Mouse (Mus musculus): Measurements from ENCODE around the gene Ccdc86. TPM values are rescaled to one million over a fixed set of nuclear protein-coding genes. Genes with fewer than 3 reads are reported as not detected.

Gene Ccdc86
- total and polyA plus RNA-seq, 2 experiments from 2014 or later, result 6.8 to 16.6 TPM

DNA sequence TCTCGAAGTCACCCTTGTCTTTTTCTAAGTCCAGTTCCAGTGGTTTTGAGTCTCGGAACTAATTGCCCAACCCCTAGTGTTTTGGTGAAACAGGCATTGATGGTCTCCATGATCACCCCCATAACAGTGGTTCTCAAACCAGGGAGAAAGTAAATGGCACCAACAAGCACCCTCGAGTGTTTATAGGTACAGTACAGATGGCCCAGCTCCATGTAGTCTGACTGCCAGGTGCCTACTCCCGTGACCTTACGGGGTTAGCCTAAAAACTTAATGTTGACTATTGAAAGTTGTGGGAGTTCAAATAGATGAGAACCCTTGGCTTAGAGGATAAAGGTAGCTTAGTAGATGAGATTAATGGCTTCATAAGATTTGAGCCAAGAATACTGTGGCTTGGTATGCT, 48.0 kb downstream of the Ccdc86 start:
- H3K27ac ChIP-seq (ENCODE audit: low read depth, low read length), result no peak overlapping the region
- peaks cover 85% of the 10 kb centered on the region for H3K36me3 ChIP-seq (ENCODE audit: insufficient read depth)
- DNase-seq (no peak), ATAC-seq (no peak)
- peaks cover 9% of the 10 kb centered on the region for H3K4me1 ChIP-seq (ENCODE audit: insufficient read depth)
- H3K9me3 ChIP-seq (ENCODE audit: low read length), result no peaks in the 10 kb centered on the region
- WGBS, result 97% methylated on average over 5 of the region's 5 CpGs
- no peak overlapping the region for H3K9ac ChIP-seq
- H3K4me2 ChIP-seq (ENCODE audit: low read depth), result no peak overlapping the region
- no peak for TF ChIP-seq CTCF (IDR thresholded peaks at IDR 0.05; ENCODE audit: low read depth)
- H3K4me3 ChIP-seq (ENCODE audit: low read depth, low read length), result no peak overlapping the region
- H3K27me3 ChIP-seq (ENCODE audit: insufficient read depth, low read length), result no peaks in the 10 kb centered on the region

DNA sequence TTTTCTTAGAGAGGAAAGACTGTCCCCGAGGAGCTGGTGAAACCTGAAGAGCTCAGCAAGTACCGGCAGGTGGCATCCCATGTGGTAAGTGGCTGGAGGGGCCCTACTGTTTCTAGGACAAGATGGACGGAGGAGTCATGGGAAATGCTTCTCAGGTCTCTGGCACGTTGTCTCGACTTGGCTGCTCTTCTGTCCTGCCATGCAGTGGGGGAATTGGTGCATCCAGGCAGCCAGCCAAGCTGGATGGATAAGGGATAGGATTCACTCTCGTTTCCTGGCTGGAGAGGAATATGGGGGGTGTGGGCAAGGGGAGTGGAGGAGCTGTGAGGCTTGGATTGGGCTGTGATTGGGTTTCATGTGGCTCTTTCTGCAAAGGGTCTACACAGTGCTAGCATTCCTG, 48.8 kb downstream of the Ccdc86 start:
- DNase-seq, result no peak
- peaks cover 12% of the 10 kb centered on the region for H3K4me1 ChIP-seq (ENCODE audit: insufficient read depth)
- no peak overlapping the region for H3K4me3 ChIP-seq (ENCODE audit: low read depth, low read length)
- 67% methylated on average over 6 of the region's 6 CpGs for WGBS
- H3K4me2 ChIP-seq (ENCODE audit: low read depth), result no peak overlapping the region
- ATAC-seq, result no peak
- peaks cover 77% of the 10 kb centered on the region for H3K36me3 ChIP-seq (ENCODE audit: insufficient read depth)
- H3K27ac ChIP-seq (ENCODE audit: low read depth, low read length), result no peak overlapping the region
- H3K27me3 ChIP-seq (ENCODE audit: insufficient read depth, low read length), result no peaks in the 10 kb centered on the region
- no peak for TF ChIP-seq CTCF (IDR thresholded peaks at IDR 0.05; ENCODE audit: low read depth)
- H3K9ac ChIP-seq, result no peak overlapping the region
- no peaks in the 10 kb centered on the region for H3K9me3 ChIP-seq (ENCODE audit: low read length)

- Histone ChIP-seq H3K4me2 (ENCODE audit: low read depth) (no peak overlapping the region), H3K4me1 (ENCODE audit: insufficient read depth) (peaks cover 12% of the 10 kb centered on the region), H3K9ac (no peak overlapping the region), H3K9me3 (ENCODE audit: low read length) (no peaks in the 10 kb centered on the region), H3K27ac (ENCODE audit: low read depth, low read length) (no peak overlapping the region), H3K27me3 (ENCODE audit: insufficient read depth, low read length) (no peaks in the 10 kb centered on the region), H3K4me3 (ENCODE audit: low read depth, low read length) (no peak overlapping the region), H3K36me3 (ENCODE audit: insufficient read depth) (peaks cover 51% of the 10 kb centered on the region)
- 87% methylated on average over 8 of the region's 8 CpGs for WGBS
- no peak for DNase-seq
- no peak for TF ChIP-seq CTCF (IDR thresholded peaks at IDR 0.05; ENCODE audit: low read depth)
- no peak for ATAC-seq
Measured at GRCm38 (mm10) chr19:10897491-10897890, 51.6 kb downstream of the Ccdc86 start.

DNA sequence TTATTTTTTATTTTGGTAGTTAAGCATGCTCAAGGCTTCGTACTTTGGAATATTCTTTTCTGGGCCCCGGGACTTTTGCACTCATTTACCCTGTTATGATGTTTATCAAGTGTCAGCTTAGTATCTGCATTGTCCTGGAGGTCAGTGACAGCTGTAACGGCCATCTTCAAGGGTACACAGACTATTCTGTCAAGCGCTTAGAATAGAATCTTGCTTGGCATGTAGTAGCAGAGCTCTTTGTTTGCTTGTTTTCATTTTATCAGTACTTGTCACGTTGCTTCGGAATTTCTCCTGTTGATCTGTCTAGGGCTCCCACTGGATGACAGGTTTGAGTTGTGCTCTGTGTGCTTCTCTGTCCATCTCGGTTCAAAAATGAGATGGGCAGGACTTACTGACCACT, 52.2 kb downstream of the Ccdc86 start:
- 82% methylated on average over 7 of the region's 7 CpGs for WGBS
- Histone ChIP-seq H3K4me1 (ENCODE audit: insufficient read depth) (peaks cover 12% of the 10 kb centered on the region), H3K36me3 (ENCODE audit: insufficient read depth) (peaks cover 44% of the 10 kb centered on the region), H3K4me3 (ENCODE audit: low read depth, low read length) (no peak overlapping the region; the same call in 1 of the 2 replicates), H3K27ac (ENCODE audit: low read depth, low read length) (no peak overlapping the region), H3K9me3 (ENCODE audit: low read length) (no peaks in the 10 kb centered on the region), H3K27me3 (ENCODE audit: insufficient read depth, low read length) (no peaks in the 10 kb centered on the region), H3K4me2 (ENCODE audit: low read depth) (peak overlapping the region; percentile 79), H3K9ac (peak overlapping the region; percentile 91; the same call in 1 of the 2 replicates)
- ATAC-seq (no peak), DNase-seq (no peak)
- no peak for TF ChIP-seq CTCF (IDR thresholded peaks at IDR 0.05; ENCODE audit: low read depth)

DNA sequence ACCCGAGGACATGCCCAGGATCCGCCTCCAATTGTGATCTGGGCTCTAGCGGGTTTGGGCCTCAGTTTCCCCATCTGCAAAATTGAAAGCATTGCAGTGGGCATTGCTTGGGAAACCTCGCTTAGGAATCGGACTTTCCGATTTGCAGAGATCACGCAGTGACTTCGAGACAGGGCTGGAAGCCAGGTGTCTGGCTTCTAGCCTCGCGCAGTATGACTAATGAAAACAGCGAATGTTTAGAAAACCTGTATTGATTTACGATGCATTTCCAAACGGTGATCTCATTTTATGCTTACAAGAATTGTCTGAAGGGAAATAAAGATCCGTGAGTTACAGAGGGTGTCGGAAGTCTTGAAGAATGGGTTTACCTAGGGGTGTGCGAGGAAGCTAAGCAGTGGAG, 53.4 kb downstream of the Ccdc86 start:
- no peak for ATAC-seq
- WGBS, result 1% methylated on average over 16 of the region's 16 CpGs
- H3K4me3 ChIP-seq (ENCODE audit: low read depth, low read length), result peak overlapping the region; percentile 86
- peaks cover 34% of the 10 kb centered on the region for H3K36me3 ChIP-seq (ENCODE audit: insufficient read depth)
- no peak for TF ChIP-seq CTCF (IDR thresholded peaks at IDR 0.05; ENCODE audit: low read depth)
- no peaks in the 10 kb centered on the region for H3K27me3 ChIP-seq (ENCODE audit: insufficient read depth, low read length)
- peaks cover 12% of the 10 kb centered on the region for H3K4me1 ChIP-seq (ENCODE audit: insufficient read depth)
- peak overlapping the region; percentile 91 for H3K9ac ChIP-seq
- peak overlapping the region; percentile 79 for H3K4me2 ChIP-seq (ENCODE audit: low read depth)
- peak; percentile 35 for DNase-seq
- H3K27ac ChIP-seq (ENCODE audit: low read depth, low read length), result peak overlapping the region; percentile 94
- H3K9me3 ChIP-seq (ENCODE audit: low read length), result no peaks in the 10 kb centered on the region

- TF ChIP-seq CTCF (IDR thresholded peaks at IDR 0.05; ENCODE audit: low read depth), result peak; percentile 44
- WGBS, result under 1% methylated on average over 43 of the region's 43 CpGs
- Histone ChIP-seq H3K36me3 (ENCODE audit: insufficient read depth) (peaks cover 27% of the 10 kb centered on the region), H3K4me1 (ENCODE audit: insufficient read depth) (peaks cover 12% of the 10 kb centered on the region), H3K9me3 (ENCODE audit: low read length) (no peaks in the 10 kb centered on the region), H3K4me3 (ENCODE audit: low read depth, low read length) (peak within 1 kb of the TSS; percentile 86), H3K9ac (peak within 1 kb of the TSS; percentile 91), H3K4me2 (ENCODE audit: low read depth) (peak within 1 kb of the TSS; percentile 79), H3K27me3 (ENCODE audit: insufficient read depth, low read length) (no peaks in the 10 kb centered on the region), H3K27ac (ENCODE audit: low read depth, low read length) (peak within 1 kb of the TSS; percentile 94)
- peak; percentile 98 for ATAC-seq
- peak; percentile 98 for DNase-seq
Measured at GRCm38 (mm10) chr19:10895016-10895528, 54.0 kb downstream of the Ccdc86 start, which contains the start of gene Prpf19. Gene Prpf19 (plus strand): TSS chr19:10895231.

DNA sequence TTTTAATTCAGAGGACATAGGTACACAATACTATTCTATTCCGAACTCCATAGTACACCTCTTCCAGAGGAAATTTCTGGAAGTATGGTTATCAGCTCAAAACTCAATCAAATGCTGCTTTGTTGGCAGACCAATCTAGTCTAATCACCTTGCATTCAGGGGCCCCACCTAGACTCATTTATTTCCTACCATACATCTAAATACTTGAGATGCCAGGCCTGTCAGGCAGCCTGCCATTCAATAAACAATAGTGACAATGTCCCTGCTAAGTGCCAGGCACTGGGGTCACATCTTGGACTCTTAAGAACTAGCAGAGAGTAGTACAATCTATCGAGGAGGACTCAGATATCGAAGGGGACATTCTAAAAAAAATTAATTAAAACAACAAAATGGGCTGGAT, 56.9 kb downstream of the Ccdc86 start:
- H3K27me3 ChIP-seq (ENCODE audit: insufficient read depth, low read length), result no peaks in the 10 kb centered on the region
- H3K36me3 ChIP-seq (ENCODE audit: insufficient read depth), result no peaks in the 10 kb centered on the region
- H3K9ac ChIP-seq, result no peak overlapping the region
- no peak for TF ChIP-seq CTCF (IDR thresholded peaks at IDR 0.05; ENCODE audit: low read depth)
- no peak for DNase-seq
- H3K9me3 ChIP-seq (ENCODE audit: low read length), result no peaks in the 10 kb centered on the region
- H3K4me3 ChIP-seq (ENCODE audit: low read depth, low read length), result no peak overlapping the region
- no peak overlapping the region for H3K4me2 ChIP-seq (ENCODE audit: low read depth)
- H3K27ac ChIP-seq (ENCODE audit: low read depth, low read length), result no peak overlapping the region
- no peak for ATAC-seq
- 84% methylated on average over 3 of the region's 3 CpGs for WGBS
- peaks cover 12% of the 10 kb centered on the region for H3K4me1 ChIP-seq (ENCODE audit: insufficient read depth)

Other genes starting within 250 kb of the Ccdc86 start
- 0.10 TPM in 1 of 2 replicates, not detected in the other for gene Cd5, start 210.3 kb downstream of the Ccdc86 start, total RNA-seq (2014; rRNA removed)
- gene Cd5, start 210.3 kb downstream of the Ccdc86 start, polyA plus RNA-seq (2015; fragmentation: Nextera tagmentation; extraction: Ambion mirVana), result 0.24 and 0.52 TPM in 2 replicates
- gene Cd6, start 119.2 kb downstream of the Ccdc86 start, total RNA-seq (2014; rRNA removed), result not detected in 2 replicates
- gene Cd6, start 119.2 kb downstream of the Ccdc86 start, polyA plus RNA-seq (2015; fragmentation: Nextera tagmentation; extraction: Ambion mirVana), result 0.05 TPM in 1 of 2 replicates, not detected in the other
- 0.62 and 0.90 TPM in 2 replicates for gene Slc15a3, start 109.5 kb downstream of the Ccdc86 start, total RNA-seq (2014; rRNA removed)
- gene Slc15a3, start 109.5 kb downstream of the Ccdc86 start, polyA plus RNA-seq (2015; fragmentation: Nextera tagmentation; extraction: Ambion mirVana), result 0.26 and 0.42 TPM in 2 replicates
- gene Tmem132a, start 79.3 kb downstream of the Ccdc86 start, total RNA-seq (2014; rRNA removed), result 323 and 362 TPM in 2 replicates
- gene Tmem132a, start 79.3 kb downstream of the Ccdc86 start, polyA plus RNA-seq (2015; fragmentation: Nextera tagmentation; extraction: Ambion mirVana), result 180 and 184 TPM in 2 replicates
- gene Tmem109, start 67.3 kb downstream of the Ccdc86 start, total RNA-seq (2014; rRNA removed), result 22.2 and 25.5 TPM in 2 replicates
- gene Tmem109, start 67.3 kb downstream of the Ccdc86 start, polyA plus RNA-seq (2015; fragmentation: Nextera tagmentation; extraction: Ambion mirVana), result 33.7 and 38.8 TPM in 2 replicates
- gene Prpf19, start 54.0 kb downstream of the Ccdc86 start, total RNA-seq (2014; rRNA removed), result 243 and 271 TPM in 2 replicates
- gene Prpf19, start 54.0 kb downstream of the Ccdc86 start, polyA plus RNA-seq (2015; fragmentation: Nextera tagmentation; extraction: Ambion mirVana), result 35.6 and 36.9 TPM in 2 replicates
- 0.10 and 0.23 TPM in 2 replicates for gene Zp1, start 28.6 kb downstream of the Ccdc86 start, total RNA-seq (2014; rRNA removed)
- gene Zp1, start 28.6 kb downstream of the Ccdc86 start, polyA plus RNA-seq (2015; fragmentation: Nextera tagmentation; extraction: Ambion mirVana), result 0.59 and 0.68 TPM in 2 replicates
- gene Ptgdr2, start 12.1 kb downstream of the Ccdc86 start, total RNA-seq (2014; rRNA removed), result 0.57 and 0.77 TPM in 2 replicates
- 0.05 and 0.10 TPM in 2 replicates for gene Ptgdr2, start 12.1 kb downstream of the Ccdc86 start, polyA plus RNA-seq (2015; fragmentation: Nextera tagmentation; extraction: Ambion mirVana)
- gene Ms4a10, start 25.4 kb upstream of the Ccdc86 start, total RNA-seq (2014; rRNA removed), result not detected in 2 replicates
- not detected in 2 replicates for gene Ms4a10, start 25.4 kb upstream of the Ccdc86 start, polyA plus RNA-seq (2015; fragmentation: Nextera tagmentation; extraction: Ambion mirVana)
- gene Ms4a15, start 44.0 kb upstream of the Ccdc86 start, total RNA-seq (2014; rRNA removed), result 2.1 and 3.2 TPM in 2 replicates
- 3.0 and 4.8 TPM in 2 replicates for gene Ms4a15, start 44.0 kb upstream of the Ccdc86 start, polyA plus RNA-seq (2015; fragmentation: Nextera tagmentation; extraction: Ambion mirVana)
- gene Ms4a18, start 68.8 kb upstream of the Ccdc86 start, total RNA-seq (2014; rRNA removed), result not detected in 2 replicates
- gene Ms4a18, start 68.8 kb upstream of the Ccdc86 start, polyA plus RNA-seq (2015; fragmentation: Nextera tagmentation; extraction: Ambion mirVana), result not detected in 2 replicates
- gene Ms4a8a, start 131.8 kb upstream of the Ccdc86 start, total RNA-seq (2014; rRNA removed), result not detected in 2 replicates
- gene Ms4a8a, start 131.8 kb upstream of the Ccdc86 start, polyA plus RNA-seq (2015; fragmentation: Nextera tagmentation; extraction: Ambion mirVana), result not detected in 2 replicates
- gene 1700017D01Rik, start 181.6 kb upstream of the Ccdc86 start, total RNA-seq (2014; rRNA removed), result not detected in 2 replicates
- not detected in 2 replicates for gene 1700017D01Rik, start 181.6 kb upstream of the Ccdc86 start, polyA plus RNA-seq (2015; fragmentation: Nextera tagmentation; extraction: Ambion mirVana)
- gene 1700025F22Rik, start 216.1 kb upstream of the Ccdc86 start, total RNA-seq (2014; rRNA removed), result not detected in 2 replicates
- gene 1700025F22Rik, start 216.1 kb upstream of the Ccdc86 start, polyA plus RNA-seq (2015; fragmentation: Nextera tagmentation; extraction: Ambion mirVana), result not detected in 2 replicates
- not detected in 2 replicates for gene Ms4a13, start 247.5 kb upstream of the Ccdc86 start, total RNA-seq (2014; rRNA removed)
- not detected in 2 replicates for gene Ms4a13, start 247.5 kb upstream of the Ccdc86 start, polyA plus RNA-seq (2015; fragmentation: Nextera tagmentation; extraction: Ambion mirVana)

All from forebrain, postnatal 0 days (tissue).